Mouse (Mus musculus): Measurements from ENCODE around the gene Gm10309. TPM values are rescaled to one million over a fixed set of nuclear protein-coding genes. Genes with fewer than 3 reads are reported as not detected.

Gm10309 gene
- polyA plus RNA-seq, 1 experiment from 2014 or later: 0.46 TPM

DNA sequence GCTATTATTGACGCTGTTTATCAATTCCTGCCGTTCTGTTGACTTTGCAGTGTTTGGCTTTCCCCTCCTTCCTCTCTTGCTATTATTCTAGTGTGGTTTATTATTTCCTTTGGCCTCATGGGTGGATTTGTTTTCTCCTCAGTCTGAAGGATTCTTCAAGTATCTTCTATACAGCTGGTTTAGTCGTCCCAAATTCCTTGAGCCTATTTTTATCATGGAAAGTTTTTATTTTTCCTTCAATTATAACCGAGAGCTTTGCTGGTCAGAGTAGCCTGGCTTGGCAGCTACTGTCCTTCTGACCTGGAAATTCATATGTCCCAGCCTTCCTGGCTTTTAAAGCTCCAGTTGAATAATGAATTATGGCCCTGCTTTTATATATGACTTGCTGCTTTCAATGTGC lies 24.4 kb upstream of the Gm10309 start:
- H3K4me3 ChIP-seq (replicated peaks): no peak overlapping the region
- H3K4me1 ChIP-seq (replicated peaks): peaks cover 7% of the 10 kb centered on the region; the same call in 1 of the 2 replicates
- no peaks in the 10 kb centered on the region for H3K36me3 ChIP-seq
- H3K27ac ChIP-seq: no peak overlapping the region
- no peaks in the 10 kb centered on the region for H3K27me3 ChIP-seq
- H3K9me3 ChIP-seq: no peaks in the 10 kb centered on the region
- WGBS: 82% methylated on average over 4 of the region's 4 CpGs
- H3K4me2 ChIP-seq: no peak overlapping the region
- ATAC-seq (ENCODE audit: insufficient number of reproducible peaks, insufficient read depth, low FRiP score, low TSS enrichment, low read depth): no peak
- H3K9ac ChIP-seq (replicated peaks): no peak overlapping the region

DNA sequence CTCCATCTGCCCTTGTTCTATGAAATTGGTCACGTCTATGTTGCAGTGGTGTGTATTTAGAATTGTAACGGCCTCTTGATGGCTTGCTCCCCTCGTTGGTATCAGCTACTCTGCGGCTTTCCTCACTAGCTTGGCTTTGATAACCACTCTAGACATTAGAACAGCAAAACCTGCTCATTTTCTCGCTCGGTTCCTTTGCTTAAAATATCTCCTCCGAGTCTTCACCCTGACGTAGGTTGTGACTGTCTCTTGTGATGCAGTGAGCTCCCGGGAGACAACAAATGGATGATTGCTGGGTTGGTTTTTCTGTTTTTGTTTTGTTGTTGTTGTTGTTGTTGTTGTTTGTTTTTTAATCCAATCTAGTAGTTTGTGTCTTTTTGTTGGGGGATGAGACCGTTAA lies 24.0 kb upstream of the Gm10309 start:
- no peak for ATAC-seq (ENCODE audit: insufficient number of reproducible peaks, insufficient read depth, low FRiP score, low TSS enrichment, low read depth)
- Histone ChIP-seq H3K4me1 (replicated peaks) (peaks cover 7% of the 10 kb centered on the region; the same call in 1 of the 2 replicates), H3K4me3 (replicated peaks) (no peak overlapping the region), H3K27me3 (no peaks in the 10 kb centered on the region), H3K27ac (no peak overlapping the region), H3K9me3 (no peaks in the 10 kb centered on the region), H3K36me3 (no peaks in the 10 kb centered on the region), H3K4me2 (no peak overlapping the region), H3K9ac (replicated peaks) (no peak overlapping the region)
- WGBS: 87% methylated on average over 10 of the region's 10 CpGs

DNA sequence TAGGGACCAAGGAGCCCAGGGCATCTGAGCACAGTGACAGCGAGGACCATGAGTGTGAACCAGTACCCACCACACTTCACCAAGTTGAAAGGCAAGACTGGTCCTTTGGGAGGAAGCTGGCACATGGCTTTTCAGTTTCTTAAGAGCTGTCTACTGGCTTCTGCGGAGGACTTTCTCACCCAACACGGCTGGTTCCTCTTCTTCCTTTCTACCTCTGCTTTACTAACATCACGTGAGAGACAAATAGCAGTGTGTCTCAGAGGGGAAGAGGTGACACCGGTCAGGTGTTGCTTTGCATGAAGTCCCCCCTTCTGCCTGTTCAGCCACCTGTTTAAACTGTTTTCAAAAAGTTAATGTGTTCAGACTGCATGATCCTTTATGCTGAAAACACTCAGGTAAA lies 22.3 kb upstream of the Gm10309 start:
- Histone ChIP-seq H3K27ac (no peak overlapping the region), H3K9me3 (no peaks in the 10 kb centered on the region), H3K9ac (replicated peaks) (no peak overlapping the region), H3K4me1 (replicated peaks) (peaks cover 4% of the 10 kb centered on the region; the same call in 1 of the 2 replicates), H3K27me3 (no peaks in the 10 kb centered on the region), H3K4me3 (replicated peaks) (no peak overlapping the region), H3K4me2 (no peak overlapping the region), H3K36me3 (no peaks in the 10 kb centered on the region)
- no peak for ATAC-seq (ENCODE audit: insufficient number of reproducible peaks, insufficient read depth, low FRiP score, low TSS enrichment, low read depth)
- WGBS: 89% methylated on average over 5 of the region's 5 CpGs

GRCm38 (mm10) chr17:86526016-86526415 lies 21.0 kb upstream of the Gm10309 start:
- Histone ChIP-seq H3K27me3 (no peaks in the 10 kb centered on the region), H3K9me3 (no peaks in the 10 kb centered on the region), H3K4me1 (replicated peaks) (no peaks in the 10 kb centered on the region; the same call in 1 of the 2 replicates), H3K27ac (no peak overlapping the region), H3K4me3 (replicated peaks) (no peak overlapping the region), H3K36me3 (no peaks in the 10 kb centered on the region), H3K4me2 (no peak overlapping the region), H3K9ac (replicated peaks) (no peak overlapping the region)
- no peak for ATAC-seq (ENCODE audit: insufficient number of reproducible peaks, insufficient read depth, low FRiP score, low TSS enrichment, low read depth)
- 73% methylated on average over 7 of the region's 7 CpGs for WGBS

- no peak overlapping the region for H3K9ac ChIP-seq (replicated peaks)
- H3K27ac ChIP-seq: no peak overlapping the region
- no peak for ATAC-seq (ENCODE audit: insufficient number of reproducible peaks, insufficient read depth, low FRiP score, low TSS enrichment, low read depth)
- no peaks in the 10 kb centered on the region for H3K9me3 ChIP-seq
- no peaks in the 10 kb centered on the region for H3K27me3 ChIP-seq
- H3K4me2 ChIP-seq: no peak overlapping the region
- H3K36me3 ChIP-seq: no peaks in the 10 kb centered on the region
- H3K4me3 ChIP-seq (replicated peaks): no peak overlapping the region
- H3K4me1 ChIP-seq (replicated peaks): no peaks in the 10 kb centered on the region; the same call in 1 of the 2 replicates
- WGBS: 92% methylated on average over 2 of the region's 2 CpGs
Observed at GRCm38 (mm10) chr17:86525075-86525474, 20.0 kb upstream of the Gm10309 start.

GRCm38 (mm10) chr17:86523843-86524242 lies 18.8 kb upstream of the Gm10309 start:
- Histone ChIP-seq H3K9ac (replicated peaks) (no peak overlapping the region), H3K9me3 (no peaks in the 10 kb centered on the region), H3K27ac (no peak overlapping the region), H3K4me1 (replicated peaks) (no peaks in the 10 kb centered on the region; the same call in 1 of the 2 replicates), H3K27me3 (no peaks in the 10 kb centered on the region), H3K36me3 (no peaks in the 10 kb centered on the region), H3K4me3 (replicated peaks) (no peak overlapping the region), H3K4me2 (no peak overlapping the region)
- ATAC-seq (ENCODE audit: insufficient number of reproducible peaks, insufficient read depth, low FRiP score, low TSS enrichment, low read depth): no peak
- 88% methylated on average over 10 of the region's 10 CpGs for WGBS

GRCm38 (mm10) chr17:86523374-86523773 lies 18.3 kb upstream of the Gm10309 start:
- ATAC-seq (ENCODE audit: insufficient number of reproducible peaks, insufficient read depth, low FRiP score, low TSS enrichment, low read depth): no peak
- 78% methylated on average over 3 of the region's 3 CpGs for WGBS
- Histone ChIP-seq H3K27ac (no peak overlapping the region), H3K4me1 (replicated peaks) (no peaks in the 10 kb centered on the region; the same call in 1 of the 2 replicates), H3K4me3 (replicated peaks) (no peak overlapping the region), H3K9ac (replicated peaks) (no peak overlapping the region), H3K9me3 (no peaks in the 10 kb centered on the region), H3K27me3 (no peaks in the 10 kb centered on the region), H3K4me2 (no peak overlapping the region), H3K36me3 (no peaks in the 10 kb centered on the region)

GRCm38 (mm10) chr17:86522649-86523048 lies 17.6 kb upstream of the Gm10309 start:
- no peak for ATAC-seq (ENCODE audit: insufficient number of reproducible peaks, insufficient read depth, low FRiP score, low TSS enrichment, low read depth)
- no peak overlapping the region for H3K4me3 ChIP-seq (replicated peaks)
- no peaks in the 10 kb centered on the region for H3K27me3 ChIP-seq
- H3K9me3 ChIP-seq: no peaks in the 10 kb centered on the region
- H3K4me2 ChIP-seq: no peak overlapping the region
- no peak overlapping the region for H3K27ac ChIP-seq
- no peaks in the 10 kb centered on the region; the same call in 1 of the 2 replicates for H3K4me1 ChIP-seq (replicated peaks)
- H3K9ac ChIP-seq (replicated peaks): no peak overlapping the region
- 91% methylated on average over 5 of the region's 5 CpGs for WGBS
- H3K36me3 ChIP-seq: no peaks in the 10 kb centered on the region

DNA sequence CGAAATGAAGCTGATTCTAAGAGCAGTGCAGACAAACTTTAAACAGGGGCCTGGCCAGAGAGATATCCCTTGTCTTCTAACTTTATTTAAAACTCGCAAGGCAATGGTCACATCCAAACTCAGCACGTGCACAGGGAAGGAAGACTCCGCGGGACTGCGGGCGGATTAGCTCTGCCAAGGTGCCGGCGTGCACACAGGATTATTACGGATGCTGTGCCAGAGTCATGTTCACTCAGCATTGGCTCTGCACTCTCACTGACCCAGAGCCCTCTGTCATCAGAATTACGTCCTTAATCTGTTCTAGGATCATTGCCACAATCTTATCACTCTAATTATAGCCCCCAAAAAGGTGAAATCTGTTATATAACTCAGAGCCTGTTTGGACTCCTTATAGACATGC lies 16.2 kb upstream of the Gm10309 start:
- WGBS: 90% methylated on average over 11 of the region's 11 CpGs
- no peak for ATAC-seq (ENCODE audit: insufficient number of reproducible peaks, insufficient read depth, low FRiP score, low TSS enrichment, low read depth)
- Histone ChIP-seq H3K9me3 (no peaks in the 10 kb centered on the region), H3K4me2 (no peak overlapping the region), H3K27ac (no peak overlapping the region), H3K4me3 (replicated peaks) (no peak overlapping the region), H3K36me3 (no peaks in the 10 kb centered on the region), H3K9ac (replicated peaks) (no peak overlapping the region), H3K27me3 (no peaks in the 10 kb centered on the region), H3K4me1 (replicated peaks) (no peaks in the 10 kb centered on the region)

DNA sequence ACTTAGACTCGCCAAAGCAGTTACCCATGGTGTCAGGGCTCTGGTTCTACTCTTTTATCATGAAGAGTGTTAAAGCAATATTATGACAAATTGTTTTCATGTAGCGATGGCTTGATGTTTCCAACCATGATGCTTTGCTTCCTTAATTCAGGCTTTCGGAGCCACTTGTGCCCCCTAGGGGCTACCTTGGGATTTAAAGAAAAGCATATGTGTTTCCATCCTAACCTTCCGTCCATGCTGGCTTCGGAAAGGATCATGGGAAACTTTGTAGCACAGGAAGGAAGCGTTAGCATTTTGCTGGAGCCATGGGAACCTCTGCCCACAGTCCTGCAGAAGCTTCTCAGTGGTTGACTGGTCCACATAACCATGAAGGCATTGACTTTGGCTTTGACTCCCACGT lies 13.6 kb upstream of the Gm10309 start:
- Histone ChIP-seq H3K27ac (no peak overlapping the region), H3K9me3 (no peaks in the 10 kb centered on the region), H3K4me3 (replicated peaks) (no peak overlapping the region), H3K27me3 (no peaks in the 10 kb centered on the region), H3K4me2 (no peak overlapping the region), H3K9ac (replicated peaks) (no peak overlapping the region), H3K36me3 (peaks cover 3% of the 10 kb centered on the region; the same call in 1 of the 2 replicates), H3K4me1 (replicated peaks) (peaks cover 3% of the 10 kb centered on the region)
- 87% methylated on average over 7 of the region's 7 CpGs for WGBS
- no peak for ATAC-seq (ENCODE audit: insufficient number of reproducible peaks, insufficient read depth, low FRiP score, low TSS enrichment, low read depth)

DNA sequence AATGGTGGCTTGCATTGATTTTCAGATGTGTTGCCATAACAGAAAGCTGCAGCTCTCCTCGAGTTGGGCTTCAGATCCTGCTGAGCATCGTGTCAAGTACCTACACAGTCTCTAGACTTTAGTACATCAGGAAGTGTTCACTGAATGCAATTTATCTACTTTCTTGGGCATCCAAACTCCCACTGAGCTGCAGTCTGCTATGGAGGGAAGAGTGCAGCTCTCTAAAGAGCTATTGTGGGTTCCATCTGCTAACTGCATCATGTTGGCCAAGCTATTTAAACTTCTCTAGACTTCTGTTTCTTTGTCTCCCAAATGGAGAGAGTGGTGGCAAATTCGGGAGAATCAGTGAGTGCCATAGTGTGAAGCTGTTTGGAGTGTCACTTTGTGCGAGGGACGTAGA lies 11.6 kb upstream of the Gm10309 start:
- peaks cover 17% of the 10 kb centered on the region for H3K4me1 ChIP-seq (replicated peaks)
- no peak overlapping the region for H3K27ac ChIP-seq
- no peak overlapping the region for H3K4me2 ChIP-seq
- WGBS: 81% methylated on average over 5 of the region's 5 CpGs
- ATAC-seq (ENCODE audit: insufficient number of reproducible peaks, insufficient read depth, low FRiP score, low TSS enrichment, low read depth): no peak
- H3K9ac ChIP-seq (replicated peaks): no peak overlapping the region
- no peaks in the 10 kb centered on the region for H3K27me3 ChIP-seq
- H3K36me3 ChIP-seq: peaks cover 3% of the 10 kb centered on the region; the same call in 1 of the 2 replicates
- no peak overlapping the region for H3K4me3 ChIP-seq (replicated peaks)
- no peaks in the 10 kb centered on the region for H3K9me3 ChIP-seq

DNA sequence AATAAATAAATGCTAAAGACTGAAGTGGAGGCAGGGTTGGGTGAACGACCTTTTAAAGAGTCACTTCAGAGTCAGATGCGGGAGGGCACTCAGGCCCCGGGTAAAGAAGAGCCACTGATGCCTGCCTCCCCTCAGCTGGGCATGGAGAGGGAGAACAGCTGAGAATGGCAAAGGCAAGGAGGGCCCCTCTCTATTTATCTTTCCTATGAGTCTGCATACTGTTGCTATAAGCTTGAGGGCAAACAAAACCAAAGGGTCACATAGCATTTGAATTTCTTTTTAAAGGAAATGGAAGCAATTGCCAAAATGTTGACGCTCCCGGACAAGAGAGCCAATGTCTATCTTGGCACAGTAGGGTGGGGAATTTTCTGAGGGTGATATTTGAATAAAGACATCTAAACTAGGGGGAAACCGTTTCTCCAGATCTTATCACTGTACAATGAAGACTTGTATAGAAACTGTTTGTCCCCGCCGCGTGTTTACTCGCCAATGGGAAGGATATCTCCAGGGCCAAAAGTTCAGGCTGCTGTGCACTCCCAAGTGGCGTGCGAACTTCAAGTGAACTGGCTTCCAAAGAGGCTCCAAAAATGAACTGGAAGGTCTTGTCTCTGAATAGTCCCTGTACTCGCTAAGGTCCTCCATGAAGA lies 10.1 kb upstream of the Gm10309 start:
- Histone ChIP-seq H3K27me3 (no peaks in the 10 kb centered on the region), H3K9ac (replicated peaks) (no peak overlapping the region), H3K4me2 (no peak overlapping the region), H3K9me3 (no peaks in the 10 kb centered on the region), H3K4me3 (replicated peaks) (no peak overlapping the region), H3K27ac (no peak overlapping the region), H3K4me1 (replicated peaks) (peaks cover 22% of the 10 kb centered on the region), H3K36me3 (peaks cover 3% of the 10 kb centered on the region; the same call in 1 of the 2 replicates)
- ATAC-seq (ENCODE audit: insufficient number of reproducible peaks, insufficient read depth, low FRiP score, low TSS enrichment, low read depth): no peak
- 90% methylated on average over 13 of the region's 13 CpGs for WGBS
